Mouse (Mus musculus): ENCODE measurements around the gene Insr. TPM values are rescaled to one million over a fixed set of nuclear protein-coding genes. Genes with fewer than 3 reads are reported as not detected.

Gene Insr
- polyA plus RNA-seq, 1 experiment from 2014 or later = 34.5 TPM

- Histone ChIP-seq H3K9ac (ENCODE audit: low read depth, low read length) (no peak overlapping the region), H3K27me3 (replicated peaks; ENCODE audit: control insufficient read depth, insufficient read depth, low read length) (no peaks in the 10 kb centered on the region), H3K9me3 (ENCODE audit: control insufficient read depth, low read length) (no peaks in the 10 kb centered on the region), H3K36me3 (ENCODE audit: control insufficient read depth, insufficient read depth, low read length) (no peaks in the 10 kb centered on the region), H3K4me1 (replicated peaks; ENCODE audit: control insufficient read depth, insufficient read depth, low read length) (peaks cover 6% of the 10 kb centered on the region; the same call in 1 of the 2 replicates), H3K27ac (ENCODE audit: low read depth, low read length) (no peak overlapping the region), H3K4me2 (no peak overlapping the region), H3K4me3 (ENCODE audit: low read depth, low read length) (no peak overlapping the region)
- 70% methylated on average over 5 of the region's 5 CpGs for WGBS
- DNase-seq (ENCODE audit: low spot score) (no peak), ATAC-seq (replicated peaks; ENCODE audit: low FRiP score) (no peak)
These were observed 42.1 kb downstream of the Insr start for GRCm38 (mm10) chr8:3237319-3237718.

GRCm38 (mm10) chr8:3236277-3236676, 43.1 kb downstream of the Insr start:
- no peaks in the 10 kb centered on the region for H3K27me3 ChIP-seq (replicated peaks; ENCODE audit: control insufficient read depth, insufficient read depth, low read length)
- 69% methylated on average over 3 of the region's 3 CpGs for WGBS
- no peaks in the 10 kb centered on the region for H3K9me3 ChIP-seq (ENCODE audit: control insufficient read depth, low read length)
- ATAC-seq (replicated peaks; ENCODE audit: low FRiP score) (no peak), DNase-seq (ENCODE audit: low spot score) (no peak)
- no peak overlapping the region for H3K4me2 ChIP-seq
- H3K9ac ChIP-seq (ENCODE audit: low read depth, low read length) = no peak overlapping the region
- H3K4me3 ChIP-seq (ENCODE audit: low read depth, low read length) = no peak overlapping the region
- H3K4me1 ChIP-seq (replicated peaks; ENCODE audit: control insufficient read depth, insufficient read depth, low read length) = peaks cover 9% of the 10 kb centered on the region
- no peaks in the 10 kb centered on the region for H3K36me3 ChIP-seq (ENCODE audit: control insufficient read depth, insufficient read depth, low read length)
- H3K27ac ChIP-seq (ENCODE audit: low read depth, low read length) = no peak overlapping the region

- Histone ChIP-seq H3K36me3 (ENCODE audit: control insufficient read depth, insufficient read depth, low read length) (no peaks in the 10 kb centered on the region), H3K27ac (ENCODE audit: low read depth, low read length) (no peak overlapping the region), H3K27me3 (replicated peaks; ENCODE audit: control insufficient read depth, insufficient read depth, low read length) (no peaks in the 10 kb centered on the region), H3K9ac (ENCODE audit: low read depth, low read length) (no peak overlapping the region), H3K4me2 (no peak overlapping the region), H3K4me1 (replicated peaks; ENCODE audit: control insufficient read depth, insufficient read depth, low read length) (peaks cover 24% of the 10 kb centered on the region), H3K9me3 (ENCODE audit: control insufficient read depth, low read length) (no peaks in the 10 kb centered on the region), H3K4me3 (ENCODE audit: low read depth, low read length) (no peak overlapping the region)
- DNase-seq (ENCODE audit: low spot score) (no peak), ATAC-seq (replicated peaks; ENCODE audit: low FRiP score) (no peak)
- 78% methylated on average over 3 of the region's 3 CpGs for WGBS
These were observed 44.8 kb downstream of the Insr start for GRCm38 (mm10) chr8:3234569-3234968.

- Histone ChIP-seq H3K9me3 (ENCODE audit: control insufficient read depth, low read length) (no peaks in the 10 kb centered on the region), H3K4me3 (ENCODE audit: low read depth, low read length) (no peak overlapping the region), H3K27ac (ENCODE audit: low read depth, low read length) (no peak overlapping the region), H3K36me3 (ENCODE audit: control insufficient read depth, insufficient read depth, low read length) (no peaks in the 10 kb centered on the region), H3K27me3 (replicated peaks; ENCODE audit: control insufficient read depth, insufficient read depth, low read length) (no peaks in the 10 kb centered on the region), H3K4me1 (replicated peaks; ENCODE audit: control insufficient read depth, insufficient read depth, low read length) (peaks cover 28% of the 10 kb centered on the region), H3K4me2 (no peak overlapping the region), H3K9ac (ENCODE audit: low read depth, low read length) (no peak overlapping the region)
- WGBS = 86% methylated on average over 2 of the region's 2 CpGs
- ATAC-seq (replicated peaks; ENCODE audit: low FRiP score) (no peak), DNase-seq (ENCODE audit: low spot score) (no peak)
These were observed 46.8 kb downstream of the Insr start for GRCm38 (mm10) chr8:3232601-3233000.

GRCm38 (mm10) chr8:3230118-3231060, 49.0 kb downstream of the Insr start:
- Histone ChIP-seq H3K4me2 (peak overlapping the region; percentile 44), H3K4me1 (replicated peaks; ENCODE audit: control insufficient read depth, insufficient read depth, low read length) (peaks cover 26% of the 10 kb centered on the region), H3K36me3 (ENCODE audit: control insufficient read depth, insufficient read depth, low read length) (no peaks in the 10 kb centered on the region), H3K4me3 (ENCODE audit: low read depth, low read length) (no peak overlapping the region), H3K9me3 (ENCODE audit: control insufficient read depth, low read length) (no peaks in the 10 kb centered on the region), H3K27me3 (replicated peaks; ENCODE audit: control insufficient read depth, insufficient read depth, low read length) (no peaks in the 10 kb centered on the region), H3K9ac (ENCODE audit: low read depth, low read length) (no peak overlapping the region), H3K27ac (ENCODE audit: low read depth, low read length) (peak overlapping the region; percentile 61; the same call in 1 of the 2 replicates)
- ATAC-seq (replicated peaks; ENCODE audit: low FRiP score) = peak; percentile 94
- 45% methylated on average over 10 of the region's 10 CpGs for WGBS
- no peak for DNase-seq (ENCODE audit: low spot score)

- H3K4me1 ChIP-seq (replicated peaks; ENCODE audit: control insufficient read depth, insufficient read depth, low read length) = peaks cover 23% of the 10 kb centered on the region
- DNase-seq (ENCODE audit: low spot score) = no peak
- no peaks in the 10 kb centered on the region for H3K27me3 ChIP-seq (replicated peaks; ENCODE audit: control insufficient read depth, insufficient read depth, low read length)
- H3K4me3 ChIP-seq (ENCODE audit: low read depth, low read length) = no peak overlapping the region
- no peak overlapping the region for H3K9ac ChIP-seq (ENCODE audit: low read depth, low read length)
- no peak for ATAC-seq (replicated peaks; ENCODE audit: low FRiP score)
- WGBS = 86% methylated on average over 5 of the region's 5 CpGs
- H3K4me2 ChIP-seq = no peak overlapping the region
- no peaks in the 10 kb centered on the region for H3K9me3 ChIP-seq (ENCODE audit: control insufficient read depth, low read length)
- H3K27ac ChIP-seq (ENCODE audit: low read depth, low read length) = no peak overlapping the region
- H3K36me3 ChIP-seq (ENCODE audit: control insufficient read depth, insufficient read depth, low read length) = no peaks in the 10 kb centered on the region
These were observed 52.0 kb downstream of the Insr start for GRCm38 (mm10) chr8:3227423-3227822.

GRCm38 (mm10) chr8:3225731-3226130, 53.7 kb downstream of the Insr start:
- no peaks in the 10 kb centered on the region for H3K9me3 ChIP-seq (ENCODE audit: control insufficient read depth, low read length)
- no peaks in the 10 kb centered on the region for H3K36me3 ChIP-seq (ENCODE audit: control insufficient read depth, insufficient read depth, low read length)
- H3K4me1 ChIP-seq (replicated peaks; ENCODE audit: control insufficient read depth, insufficient read depth, low read length) = peaks cover 23% of the 10 kb centered on the region
- WGBS = 71% methylated on average over 1 of the region's 1 CpGs
- H3K4me3 ChIP-seq (ENCODE audit: low read depth, low read length) = no peak overlapping the region
- H3K9ac ChIP-seq (ENCODE audit: low read depth, low read length) = no peak overlapping the region
- H3K27ac ChIP-seq (ENCODE audit: low read depth, low read length) = no peak overlapping the region
- no peak for ATAC-seq (replicated peaks; ENCODE audit: low FRiP score)
- no peak for DNase-seq (ENCODE audit: low spot score)
- H3K4me2 ChIP-seq = no peak overlapping the region
- no peaks in the 10 kb centered on the region for H3K27me3 ChIP-seq (replicated peaks; ENCODE audit: control insufficient read depth, insufficient read depth, low read length)

- Histone ChIP-seq H3K4me3 (ENCODE audit: low read depth, low read length) (no peak overlapping the region), H3K4me1 (replicated peaks; ENCODE audit: control insufficient read depth, insufficient read depth, low read length) (peaks cover 17% of the 10 kb centered on the region), H3K27me3 (replicated peaks; ENCODE audit: control insufficient read depth, insufficient read depth, low read length) (no peaks in the 10 kb centered on the region), H3K36me3 (ENCODE audit: control insufficient read depth, insufficient read depth, low read length) (no peaks in the 10 kb centered on the region), H3K27ac (ENCODE audit: low read depth, low read length) (no peak overlapping the region), H3K9me3 (ENCODE audit: control insufficient read depth, low read length) (no peaks in the 10 kb centered on the region), H3K9ac (ENCODE audit: low read depth, low read length) (no peak overlapping the region), H3K4me2 (no peak overlapping the region)
- ATAC-seq (replicated peaks; ENCODE audit: low FRiP score) (no peak), DNase-seq (ENCODE audit: low spot score) (no peak)
- 76% methylated on average over 8 of the region's 8 CpGs for WGBS
These were observed 54.2 kb downstream of the Insr start for GRCm38 (mm10) chr8:3225184-3225583.

- H3K9ac ChIP-seq (ENCODE audit: low read depth, low read length) = no peak overlapping the region
- DNase-seq (ENCODE audit: low spot score) = no peak
- no peak for ATAC-seq (replicated peaks; ENCODE audit: low FRiP score)
- no peak overlapping the region for H3K27ac ChIP-seq (ENCODE audit: low read depth, low read length)
- H3K36me3 ChIP-seq (ENCODE audit: control insufficient read depth, insufficient read depth, low read length) = no peaks in the 10 kb centered on the region
- no peak overlapping the region for H3K4me3 ChIP-seq (ENCODE audit: low read depth, low read length)
- H3K4me1 ChIP-seq (replicated peaks; ENCODE audit: control insufficient read depth, insufficient read depth, low read length) = peaks cover 13% of the 10 kb centered on the region
- H3K9me3 ChIP-seq (ENCODE audit: control insufficient read depth, low read length) = no peaks in the 10 kb centered on the region
- H3K4me2 ChIP-seq = no peak overlapping the region
- no peaks in the 10 kb centered on the region for H3K27me3 ChIP-seq (replicated peaks; ENCODE audit: control insufficient read depth, insufficient read depth, low read length)
These were observed 56.8 kb downstream of the Insr start for GRCm38 (mm10) chr8:3222636-3222965.

Data from liver, embryonic 11.5 days (tissue).